Mouse (Mus musculus): ENCODE results near the gene Abl2. TPM values are rescaled to one million over a fixed set of nuclear protein-coding genes. Genes with fewer than 3 reads are reported as not detected.
"Not testable (repeated sequence)": the region's sequence is repeated elsewhere in the genome, so short reads cannot be mapped to it uniquely, and the experiment has no call there.

Abl2 gene
- polyA plus RNA-seq (2014; fragmentation: Nextera tagmentation; extraction: Ambion mirVana): 9.0 and 9.8 TPM in 2 replicates

- WGBS: 8% methylated on average over 59 of the region's 60 CpGs
- peak; percentile 94 for ATAC-seq (ENCODE audit: low FRiP score, low TSS enrichment)
- Histone ChIP-seq H3K36me3 (ENCODE audit: control insufficient read depth, insufficient read depth, low read length) (no peaks in the 10 kb centered on the region), H3K4me2 (ENCODE audit: low read length) (peak within 1 kb of the TSS; percentile 65), H3K9me3 (ENCODE audit: control insufficient read depth, low read length) (no peaks in the 10 kb centered on the region), H3K4me1 (ENCODE audit: control insufficient read depth, insufficient read depth, low read length) (peaks cover 12% of the 10 kb centered on the region), H3K27ac (replicated peaks; ENCODE audit: low read depth, low read length) (peak within 1 kb of the TSS; percentile 97), H3K4me3 (replicated peaks; ENCODE audit: low read depth, low read length) (peak within 1 kb of the TSS; percentile 98), H3K9ac (replicated peaks; ENCODE audit: low read length) (peak within 1 kb of the TSS; percentile 98), H3K27me3 (ENCODE audit: control insufficient read depth, insufficient read depth, low read length) (no peaks in the 10 kb centered on the region)
- peak; percentile 95 for DNase-seq
Observed at GRCm38 (mm10) chr1:156558024-156558930, at the start of gene Abl2. TSS of gene Abl2 (plus strand) at chr1:156558786.

GRCm38 (mm10) chr1:156520136-156520780, 38.3 kb upstream of the Abl2 start:
- Histone ChIP-seq H3K36me3 (ENCODE audit: control insufficient read depth, insufficient read depth, low read length) (no peaks in the 10 kb centered on the region), H3K9ac (replicated peaks; ENCODE audit: low read length) (no peak overlapping the region), H3K27me3 (ENCODE audit: control insufficient read depth, insufficient read depth, low read length) (no peaks in the 10 kb centered on the region), H3K9me3 (ENCODE audit: control insufficient read depth, low read length) (no peaks in the 10 kb centered on the region), H3K4me3 (replicated peaks; ENCODE audit: low read depth, low read length) (no peak overlapping the region), H3K4me1 (ENCODE audit: control insufficient read depth, insufficient read depth, low read length) (no peaks in the 10 kb centered on the region), H3K27ac (replicated peaks; ENCODE audit: low read depth, low read length) (no peak overlapping the region), H3K4me2 (ENCODE audit: low read length) (no peak overlapping the region)
- DNase-seq (no peak), ATAC-seq (ENCODE audit: low FRiP score, low TSS enrichment) (no peak)
- WGBS: 85% methylated on average over 3 of the region's 3 CpGs

GRCm38 (mm10) chr1:156521796-156522517, 36.6 kb upstream of the Abl2 start:
- H3K36me3 ChIP-seq (ENCODE audit: control insufficient read depth, insufficient read depth, low read length): no peaks in the 10 kb centered on the region
- H3K4me3 ChIP-seq (replicated peaks; ENCODE audit: low read depth, low read length): no peak overlapping the region
- H3K9me3 ChIP-seq (ENCODE audit: control insufficient read depth, low read length): no peaks in the 10 kb centered on the region
- no peak overlapping the region for H3K27ac ChIP-seq (replicated peaks; ENCODE audit: low read depth, low read length)
- no peak overlapping the region for H3K4me2 ChIP-seq (ENCODE audit: low read length)
- H3K4me1 ChIP-seq (ENCODE audit: control insufficient read depth, insufficient read depth, low read length): no peaks in the 10 kb centered on the region
- ATAC-seq (ENCODE audit: low FRiP score, low TSS enrichment): no peak
- WGBS: 49% methylated on average over 15 of the region's 15 CpGs
- H3K27me3 ChIP-seq (ENCODE audit: control insufficient read depth, insufficient read depth, low read length): no peaks in the 10 kb centered on the region
- H3K9ac ChIP-seq (replicated peaks; ENCODE audit: low read length): no peak overlapping the region
- DNase-seq: peak; percentile 15

- H3K4me2 ChIP-seq (ENCODE audit: low read length); DNase-seq; H3K4me3 ChIP-seq (replicated peaks; ENCODE audit: low read depth, low read length); H3K27ac ChIP-seq (replicated peaks; ENCODE audit: low read depth, low read length); H3K9ac ChIP-seq (replicated peaks; ENCODE audit: low read length); H3K27me3 ChIP-seq (ENCODE audit: control insufficient read depth, insufficient read depth, low read length); H3K4me1 ChIP-seq (ENCODE audit: control insufficient read depth, insufficient read depth, low read length); ATAC-seq (ENCODE audit: low FRiP score, low TSS enrichment); H3K9me3 ChIP-seq (ENCODE audit: control insufficient read depth, low read length); H3K36me3 ChIP-seq (ENCODE audit: control insufficient read depth, insufficient read depth, low read length): not testable (repeated sequence)
- 94% methylated on average over 21 of the region's 22 CpGs for WGBS
Observed at GRCm38 (mm10) chr1:156523842-156524241, 34.7 kb upstream of the Abl2 start, which contains the start of gene Gm10031. TSS of gene Gm10031 (plus strand) at chr1:156524012.

- H3K9ac ChIP-seq (replicated peaks; ENCODE audit: low read length); ATAC-seq (ENCODE audit: low FRiP score, low TSS enrichment); H3K27ac ChIP-seq (replicated peaks; ENCODE audit: low read depth, low read length); H3K9me3 ChIP-seq (ENCODE audit: control insufficient read depth, low read length); H3K4me1 ChIP-seq (ENCODE audit: control insufficient read depth, insufficient read depth, low read length); H3K27me3 ChIP-seq (ENCODE audit: control insufficient read depth, insufficient read depth, low read length); H3K4me2 ChIP-seq (ENCODE audit: low read length); H3K4me3 ChIP-seq (replicated peaks; ENCODE audit: low read depth, low read length); H3K36me3 ChIP-seq (ENCODE audit: control insufficient read depth, insufficient read depth, low read length); DNase-seq: not testable (repeated sequence)
- 91% methylated on average over 16 of the region's 16 CpGs for WGBS
Observed at GRCm38 (mm10) chr1:156532476-156533175, 26.0 kb upstream of the Abl2 start.

GRCm38 (mm10) chr1:156533483-156533882, 25.1 kb upstream of the Abl2 start:
- H3K9ac ChIP-seq (replicated peaks; ENCODE audit: low read length): no peak overlapping the region
- no peak for DNase-seq
- WGBS: 94% methylated on average over 3 of the region's 3 CpGs
- H3K4me1 ChIP-seq (ENCODE audit: control insufficient read depth, insufficient read depth, low read length): no peaks in the 10 kb centered on the region
- no peaks in the 10 kb centered on the region for H3K27me3 ChIP-seq (ENCODE audit: control insufficient read depth, insufficient read depth, low read length)
- H3K9me3 ChIP-seq (ENCODE audit: control insufficient read depth, low read length): no peaks in the 10 kb centered on the region
- no peak overlapping the region for H3K4me2 ChIP-seq (ENCODE audit: low read length)
- no peak for ATAC-seq (ENCODE audit: low FRiP score, low TSS enrichment)
- no peaks in the 10 kb centered on the region for H3K36me3 ChIP-seq (ENCODE audit: control insufficient read depth, insufficient read depth, low read length)
- H3K4me3 ChIP-seq (replicated peaks; ENCODE audit: low read depth, low read length): no peak overlapping the region
- H3K27ac ChIP-seq (replicated peaks; ENCODE audit: low read depth, low read length): no peak overlapping the region

GRCm38 (mm10) chr1:156533911-156534310, 24.7 kb upstream of the Abl2 start:
- Histone ChIP-seq H3K36me3 (ENCODE audit: control insufficient read depth, insufficient read depth, low read length) (no peaks in the 10 kb centered on the region), H3K27ac (replicated peaks; ENCODE audit: low read depth, low read length) (no peak overlapping the region), H3K4me1 (ENCODE audit: control insufficient read depth, insufficient read depth, low read length) (no peaks in the 10 kb centered on the region), H3K27me3 (ENCODE audit: control insufficient read depth, insufficient read depth, low read length) (no peaks in the 10 kb centered on the region), H3K4me2 (ENCODE audit: low read length) (no peak overlapping the region), H3K9me3 (ENCODE audit: control insufficient read depth, low read length) (no peaks in the 10 kb centered on the region), H3K4me3 (replicated peaks; ENCODE audit: low read depth, low read length) (no peak overlapping the region), H3K9ac (replicated peaks; ENCODE audit: low read length) (no peak overlapping the region)
- DNase-seq (no peak), ATAC-seq (ENCODE audit: low FRiP score, low TSS enrichment) (no peak)
- 92% methylated on average over 4 of the region's 4 CpGs for WGBS

GRCm38 (mm10) chr1:156537031-156537430, 21.6 kb upstream of the Abl2 start:
- H3K9me3 ChIP-seq (ENCODE audit: control insufficient read depth, low read length): no peaks in the 10 kb centered on the region
- no peak for ATAC-seq (ENCODE audit: low FRiP score, low TSS enrichment)
- H3K4me1 ChIP-seq (ENCODE audit: control insufficient read depth, insufficient read depth, low read length): no peaks in the 10 kb centered on the region
- no peak overlapping the region for H3K9ac ChIP-seq (replicated peaks; ENCODE audit: low read length)
- WGBS: 52% methylated on average over 2 of the region's 2 CpGs
- DNase-seq: no peak
- no peaks in the 10 kb centered on the region for H3K36me3 ChIP-seq (ENCODE audit: control insufficient read depth, insufficient read depth, low read length)
- H3K27ac ChIP-seq (replicated peaks; ENCODE audit: low read depth, low read length): no peak overlapping the region
- H3K4me3 ChIP-seq (replicated peaks; ENCODE audit: low read depth, low read length): no peak overlapping the region
- no peak overlapping the region for H3K4me2 ChIP-seq (ENCODE audit: low read length)
- H3K27me3 ChIP-seq (ENCODE audit: control insufficient read depth, insufficient read depth, low read length): no peaks in the 10 kb centered on the region
